Mouse (Mus musculus) C2C12 (cell line): Measurements from ENCODE around the gene Dmap1. TPM values are rescaled to one million over a fixed set of nuclear protein-coding genes. Genes with fewer than 3 reads are reported as not detected.

Experiments used
- H3K27me3 ChIP-seq: one replicate; pipeline ENCODE4 v1.6.1; 2011; ENCODE audit not compliant: control insufficient read depth, insufficient read depth, insufficient read length
- H3K36me3 ChIP-seq: one replicate; pipeline ENCODE4 v1.6.1; 2011; ENCODE audit not compliant: control insufficient read depth, insufficient read depth
- H3K4me3 ChIP-seq: one replicate; pipeline ENCODE4 v1.5.1; 2011; ENCODE audit warnings: mild to moderate bottlenecking, control low read depth; ENCODE audit not compliant: poor library complexity, insufficient read depth, severe bottlenecking
- H3K79me2 ChIP-seq: one replicate; pipeline ENCODE4 v1.6.1; 2011; ENCODE audit not compliant: control insufficient read depth, insufficient read depth
- H3K79me3 ChIP-seq: one replicate; pipeline ENCODE4 v1.6.1; 2011; ENCODE audit warnings: low read depth, control low read depth
- H3ac ChIP-seq: one replicate; pipeline ENCODE3; 2011; ENCODE audit warnings: low read depth; ENCODE audit not compliant: control insufficient read depth, insufficient read length
- CEBPB ChIP-seq: IDR thresholded peaks from one replicate; pipeline ENCODE4 v1.6.1; 2011; ENCODE audit warnings: low read depth, mild to moderate bottlenecking, control low read depth, moderate library complexity
- CTCF ChIP-seq: IDR thresholded peaks from one replicate; pipeline ENCODE4 v1.5.1; 2011; ENCODE audit not compliant: control insufficient read depth, insufficient read depth, insufficient read length
- FOSL1 ChIP-seq: IDR thresholded peaks from one replicate; pipeline ENCODE4 v1.8.0; 2011; ENCODE audit warnings: mild to moderate bottlenecking, low read length; ENCODE audit not compliant: poor library complexity, insufficient read depth, severe bottlenecking
- MAX ChIP-seq: IDR thresholded peaks from one replicate; pipeline ENCODE4 v1.6.1; 2011; ENCODE audit warnings: mild to moderate bottlenecking, control low read depth
- MYOD1 ChIP-seq: IDR thresholded peaks from one replicate; pipeline ENCODE4 v1.6.1; 2011; ENCODE audit warnings: low read depth; ENCODE audit not compliant: control insufficient read depth, insufficient read length
- MYOG ChIP-seq: IDR thresholded peaks from one replicate; pipeline ENCODE4 v1.6.1; 2011; ENCODE audit not compliant: control insufficient read depth, insufficient read length; ENCODE audit errors: extremely low read depth
- USF1 ChIP-seq: IDR thresholded peaks from one replicate; pipeline ENCODE4 v1.6.1; 2011; ENCODE audit warnings: low read depth, mild to moderate bottlenecking, control low read depth, moderate library complexity
- polyA plus RNA-seq: library from polyadenylated mRNA; unstranded; fragments of >200 nt; fragmentation: generic; extraction: Trizol; gene quantifications from one replicate; pipeline ENCODE4 v1.2.1, GENCODE M21; 2012; ENCODE audit warnings: missing spikeins

Gene Dmap1
- polyA plus RNA-seq, 1 experiment = 31.0 TPM

- H3ac ChIP-seq = no peak overlapping the region
- H3K79me3 ChIP-seq = no peaks in the 10 kb centered on the region
- TF ChIP-seq CTCF = peak; percentile 72
- no peak for TF ChIP-seq USF1
- H3K27me3 ChIP-seq = no peaks in the 10 kb centered on the region
- no peak overlapping the region for H3K4me3 ChIP-seq
- peaks cover 60% of the 10 kb centered on the region for H3K36me3 ChIP-seq
- H3K79me2 ChIP-seq = peaks cover 12% of the 10 kb centered on the region
Observed at GRCm38 (mm10) chr4:117676903-117677302, 5.2 kb downstream of the Dmap1 start.

GRCm38 (mm10) chr4:117673901-117674300 is 8.2 kb downstream of the Dmap1 start:
- Histone ChIP-seq H3K27me3 (no peaks in the 10 kb centered on the region), H3ac (no peak overlapping the region), H3K36me3 (peaks cover 40% of the 10 kb centered on the region), H3K79me2 (no peaks in the 10 kb centered on the region), H3K4me3 (no peak overlapping the region), H3K79me3 (no peaks in the 10 kb centered on the region)
- TF ChIP-seq CEBPB = no peak
- TF ChIP-seq CTCF = no peak
- no peak for TF ChIP-seq MYOD1
- TF ChIP-seq MAX = no peak
- TF ChIP-seq USF1 = no peak

- no peak overlapping the region for H3ac ChIP-seq
- no peaks in the 10 kb centered on the region for H3K79me3 ChIP-seq
- H3K4me3 ChIP-seq = no peak overlapping the region
- TF ChIP-seq USF1 (no peak), MYOD1 (no peak), FOSL1 (no peak), MAX (no peak), CTCF (no peak), CEBPB (no peak), MYOG (no peak)
- no peaks in the 10 kb centered on the region for H3K27me3 ChIP-seq
- peaks cover 31% of the 10 kb centered on the region for H3K36me3 ChIP-seq
- H3K79me2 ChIP-seq = no peaks in the 10 kb centered on the region
Observed at GRCm38 (mm10) chr4:117672042-117672441, 10.0 kb downstream of the Dmap1 start.

- Histone ChIP-seq H3K27me3 (no peaks in the 10 kb centered on the region), H3K79me2 (no peaks in the 10 kb centered on the region), H3K36me3 (peaks cover 10% of the 10 kb centered on the region), H3K79me3 (no peaks in the 10 kb centered on the region), H3ac (no peak overlapping the region), H3K4me3 (no peak overlapping the region)
- TF ChIP-seq CTCF = no peak
- TF ChIP-seq CEBPB = no peak
- TF ChIP-seq USF1 = no peak
- no peak for TF ChIP-seq MYOG
- TF ChIP-seq MYOD1 = no peak
- TF ChIP-seq FOSL1 = no peak
- TF ChIP-seq MAX = no peak
Observed at GRCm38 (mm10) chr4:117669874-117670273, 12.2 kb downstream of the Dmap1 start.

GRCm38 (mm10) chr4:117666054-117666453 is 16.0 kb downstream of the Dmap1 start:
- no peak for TF ChIP-seq MYOD1
- Histone ChIP-seq H3ac (no peak overlapping the region), H3K79me3 (no peaks in the 10 kb centered on the region), H3K36me3 (no peaks in the 10 kb centered on the region), H3K79me2 (no peaks in the 10 kb centered on the region), H3K27me3 (no peaks in the 10 kb centered on the region), H3K4me3 (no peak overlapping the region)

- Histone ChIP-seq H3K27me3 (no peaks in the 10 kb centered on the region), H3K79me3 (no peaks in the 10 kb centered on the region), H3K36me3 (no peaks in the 10 kb centered on the region), H3K4me3 (no peak overlapping the region), H3ac (no peak overlapping the region), H3K79me2 (no peaks in the 10 kb centered on the region)
- no peak for TF ChIP-seq FOSL1
- TF ChIP-seq MAX = no peak
- TF ChIP-seq CEBPB = no peak
- TF ChIP-seq MYOG = no peak
- no peak for TF ChIP-seq USF1
- no peak for TF ChIP-seq MYOD1
- no peak for TF ChIP-seq CTCF
Observed at GRCm38 (mm10) chr4:117665531-117665930, 16.5 kb downstream of the Dmap1 start.
